In genomic region chr7:80103335-80103734, GRCm38 (mm10) we compare ENCODE assay signal across 19 mouse cellular contexts. TPM values are rescaled to one million over a fixed set of nuclear protein-coding genes. Genes with fewer than 3 reads are reported as not detected.
DNase-seq lines count a peak whose midpoint lies in the region; ATAC-seq and TF ChIP-seq lines count a peak whose summit lies in the region.
"Had no signal": no experiment of that assay in that cellular context is flagged by ENCODE, and none has a peak within 500 bp of the region (broad histone marks: within the 10 kb centered on the region; RNA-seq: fewer than 3 reads in every experiment).

No protein-coding gene starts in this region.

- no peak for TF ChIP-seq EP300 in stomach, postnatal 0 days (optimal IDR thresholded peaks at IDR 0.05)

- no peak for DNase-seq in forebrain, embryonic 11.5 days (ENCODE audit: low spot score)
- DNase-seq in heart, adult 11 months = peak; percentile 93
- peak; percentile 35 for DNase-seq in left cerebral cortex, postnatal 4 days
- no peak for DNase-seq in left cerebral cortex, postnatal 14 days (ENCODE audit: low spot score in 2 of 2)
- no peak for DNase-seq in stomach, postnatal 0 days (ENCODE audit: low spot score)
- DNase-seq: adrenal gland, postnatal 14 days; cerebellum, adult 8-10 months; gastrocnemius, adult 2 months; gastrocnemius, postnatal 25 days; kidney, adult 2 months had no signal

- H3K4me1 ChIP-seq in forebrain, embryonic 13.5 days = peaks cover 9% of the 10 kb centered on the region; the same call in 1 of the 2 replicates
- H3K4me1 ChIP-seq in forebrain, embryonic 11.5 days (replicated peaks; ENCODE audit: control insufficient read depth, insufficient read depth, low read length) = no peaks in the 10 kb centered on the region
- peaks cover 21% of the 10 kb centered on the region for H3K4me1 ChIP-seq in heart, embryonic 12.5 days (replicated peaks)
- no peaks in the 10 kb centered on the region; the same call in 1 of the 2 replicates for H3K4me1 ChIP-seq in stomach, postnatal 0 days (replicated peaks; ENCODE audit: control insufficient read depth, insufficient read depth)
- H3K4me1 ChIP-seq: embryonic facial prominence, embryonic 10.5 days; kidney, embryonic 15.5 days had no signal

- TF ChIP-seq CTCF in stomach, postnatal 0 days (IDR thresholded peaks at IDR 0.05; ENCODE audit: low read depth) = no peak

- no peaks in the 10 kb centered on the region for H3K27me3 ChIP-seq in forebrain, embryonic 13.5 days
- H3K27me3 ChIP-seq in forebrain, embryonic 11.5 days (ENCODE audit: control insufficient read depth, insufficient read depth, low read length) = no peaks in the 10 kb centered on the region
- H3K27me3 ChIP-seq in heart, embryonic 12.5 days (replicated peaks) = no peaks in the 10 kb centered on the region
- H3K27me3 ChIP-seq in stomach, postnatal 0 days (ENCODE audit: control insufficient read depth, insufficient read depth, low read length) = no peaks in the 10 kb centered on the region
- H3K27me3 ChIP-seq: CH12.LX; kidney, embryonic 15.5 days; Patski had no signal

- H3K27ac ChIP-seq in forebrain, embryonic 13.5 days = no peak overlapping the region; the same call in 1 of the 2 replicates
- no peak overlapping the region for H3K27ac ChIP-seq in forebrain, embryonic 11.5 days (ENCODE audit: low read depth, low read length)
- H3K27ac ChIP-seq in heart, embryonic 12.5 days (ENCODE audit: poor library complexity, severe bottlenecking) = no peak overlapping the region
- H3K27ac ChIP-seq in stomach, postnatal 0 days (replicated peaks) = 0 out of 2 replicates have a peak overlapping the region, but pooled peaks have one; percentile 8
- H3K27ac ChIP-seq: embryonic facial prominence, embryonic 10.5 days; gastrocnemius, adult 2 months; hindbrain, embryonic 10.5 days; kidney, embryonic 15.5 days had no signal

- H3K4me2 ChIP-seq in forebrain, embryonic 13.5 days = no peak overlapping the region
- no peak overlapping the region for H3K4me2 ChIP-seq in forebrain, embryonic 11.5 days (ENCODE audit: low read depth, low read length, severe bottlenecking)
- H3K4me2 ChIP-seq in heart, embryonic 12.5 days = no peak overlapping the region
- no peak overlapping the region for H3K4me2 ChIP-seq in stomach, postnatal 0 days (replicated peaks; ENCODE audit: low read depth)
- H3K4me2 ChIP-seq: kidney, embryonic 15.5 days had no signal

- H3K36me3 ChIP-seq in forebrain, embryonic 13.5 days (ENCODE audit: poor library complexity, severe bottlenecking) = peaks cover 62% of the 10 kb centered on the region
- H3K36me3 ChIP-seq in forebrain, embryonic 11.5 days (ENCODE audit: control insufficient read depth, insufficient read depth, low read length) = peaks cover 21% of the 10 kb centered on the region
- H3K36me3 ChIP-seq in heart, embryonic 12.5 days = peaks cover 77% of the 10 kb centered on the region
- peaks cover 19% of the 10 kb centered on the region for H3K36me3 ChIP-seq in stomach, postnatal 0 days (ENCODE audit: control insufficient read depth, insufficient read depth, low read length)

- intact Hi-C loops in left cerebral cortex, postnatal 4 days (cut with DNase I) = no loop called here
- intact Hi-C loops in left cerebral cortex, postnatal 14 days (cut with DNase I) = no loop called here

- WGBS in forebrain, embryonic 13.5 days = 78% methylated on average over 3 of the region's 3 CpGs
- WGBS in forebrain, embryonic 11.5 days = 91% methylated on average over 3 of the region's 3 CpGs
- WGBS in heart, embryonic 12.5 days = 83% methylated on average over 3 of the region's 3 CpGs
- WGBS in stomach, postnatal 0 days = 58% methylated on average over 3 of the region's 3 CpGs

- ATAC-seq in forebrain, embryonic 13.5 days = peak; percentile 57; the same call in 1 of the 2 replicates
- ATAC-seq in forebrain, embryonic 11.5 days (replicated peaks; ENCODE audit: low FRiP score) = no peak
- ATAC-seq in heart, embryonic 12.5 days (ENCODE audit: insufficient number of reproducible peaks, low FRiP score) = no peak
- ATAC-seq in stomach, postnatal 0 days (ENCODE audit: low FRiP score, low TSS enrichment) = no peak
- ATAC-seq: activated CD4-positive, CD25-positive, alpha-beta regulatory T cell, adult 4 months; intestine, embryonic 16.5 days; Patski had no signal

- H3K4me3 ChIP-seq in forebrain, embryonic 13.5 days = no peak overlapping the region
- no peak overlapping the region for H3K4me3 ChIP-seq in forebrain, embryonic 11.5 days (ENCODE audit: low read depth, low read length)
- no peak overlapping the region for H3K4me3 ChIP-seq in heart, embryonic 12.5 days
- no peak overlapping the region for H3K4me3 ChIP-seq in stomach, postnatal 0 days (ENCODE audit: low read depth, low read length)
- H3K4me3 ChIP-seq: embryonic facial prominence, embryonic 10.5 days; gastrocnemius, adult 2 months; hindbrain, embryonic 10.5 days; kidney, embryonic 15.5 days had no signal

- 0 out of 2 replicates have a peak, but pooled peaks cover 3% of the 10 kb centered on the region for H3K9me3 ChIP-seq in forebrain, embryonic 13.5 days (replicated peaks)
- H3K9me3 ChIP-seq in forebrain, embryonic 11.5 days (ENCODE audit: control insufficient read depth, low read length) = no peaks in the 10 kb centered on the region; the same call in 1 of the 2 replicates
- no peaks in the 10 kb centered on the region for H3K9me3 ChIP-seq in heart, embryonic 12.5 days (replicated peaks)
- no peaks in the 10 kb centered on the region for H3K9me3 ChIP-seq in stomach, postnatal 0 days (ENCODE audit: control insufficient read depth, low read length)
- H3K9me3 ChIP-seq: kidney, embryonic 15.5 days had no signal

- H3K9ac ChIP-seq in forebrain, embryonic 13.5 days = no peak overlapping the region
- H3K9ac ChIP-seq in forebrain, embryonic 11.5 days (ENCODE audit: low read length) = no peak overlapping the region
- no peak overlapping the region for H3K9ac ChIP-seq in heart, embryonic 12.5 days
- no peak overlapping the region for H3K9ac ChIP-seq in stomach, postnatal 0 days (ENCODE audit: low read length)
- H3K9ac ChIP-seq: kidney, embryonic 15.5 days had no signal

RNA-seq across cellular contexts. Expression of gene Idh2, which starts 11.9 kb away (rescaled TPM):
- polyA plus RNA-seq in forebrain, embryonic 13.5 days (2015; fragmentation: Nextera tagmentation; extraction: Ambion mirVana) = 351 and 386 TPM in 2 replicates
- 403 and 425 TPM in 2 replicates for polyA plus RNA-seq in forebrain, embryonic 11.5 days (2014; fragmentation: Nextera tagmentation; extraction: Ambion mirVana)
- polyA plus RNA-seq in heart, embryonic 12.5 days (2016; fragmentation: Nextera tagmentation; extraction: Ambion mirVana) = 1,569 and 1,607 TPM in 2 replicates
- 10 to 100 TPM; 66.4 to 74.7 TPM for total RNA-seq in left cerebral cortex, postnatal 4 days (2021)
- total RNA-seq in left cerebral cortex, postnatal 14 days (2021) = 10 to 100 TPM; 48.1 to 50.3 TPM
- polyA plus RNA-seq in stomach, postnatal 0 days (2015; fragmentation: Nextera tagmentation; extraction: Ambion mirVana) = 288 TPM in 2 replicates

Comparison
In these comparisons a context has a peak if more than half of its experiments do, and no peak if none do; other contexts are left out.
1. DNase-seq: peak in heart, adult 11 months (single experiment) and left cerebral cortex, postnatal 4 days (single experiment); none in forebrain, embryonic 11.5 days (single experiment), left cerebral cortex, postnatal 14 days (0 of 2) and stomach, postnatal 0 days (single experiment).